Mouse (Mus musculus): ENCODE results near the gene Lsm8.
"Not testable (repeated sequence)": the region's sequence is repeated elsewhere in the genome, so short reads cannot be mapped to it uniquely, and the experiment has no call there.

Lsm8 gene

GRCm38 (mm10) chr6:18848051-18848701 lies at the start of gene Lsm8:
Gene Lsm8, plus strand, starts transcription at chr6:18848579.
- in situ Hi-C loops (cut with MboI), result no loop called here

DNA sequence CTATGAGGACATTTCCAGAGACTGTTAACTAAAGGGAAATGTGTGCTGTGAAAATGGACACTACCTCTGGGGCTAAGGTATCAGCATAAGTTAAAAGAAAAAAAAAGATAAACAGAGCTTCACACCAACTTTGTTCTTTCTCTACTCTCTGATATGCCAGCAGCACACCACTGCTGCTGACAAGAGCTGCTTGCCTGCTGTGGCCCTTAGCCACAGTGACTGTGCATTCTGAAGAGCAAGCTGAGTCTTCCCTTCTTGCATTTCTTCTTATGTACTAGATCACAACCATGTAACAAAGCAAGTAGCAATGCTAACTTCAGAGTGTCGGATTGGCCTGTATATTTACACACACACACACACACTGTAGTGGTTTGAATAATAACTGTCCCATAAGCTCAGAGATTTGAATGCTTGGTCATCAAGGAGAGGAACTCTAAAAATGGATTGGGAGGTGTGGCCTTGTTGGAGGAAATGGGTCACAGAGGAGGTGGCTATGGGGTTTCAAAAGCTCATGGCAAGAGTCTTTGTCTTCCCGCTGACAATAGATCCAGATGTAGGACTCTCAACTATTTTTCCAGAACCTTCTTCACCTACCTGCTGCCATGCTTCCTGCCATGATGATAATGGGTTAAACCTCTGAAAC lies 47.4 kb upstream of the Lsm8 start:
- in situ Hi-C loops (cut with MboI), result no loop called here

DNA sequence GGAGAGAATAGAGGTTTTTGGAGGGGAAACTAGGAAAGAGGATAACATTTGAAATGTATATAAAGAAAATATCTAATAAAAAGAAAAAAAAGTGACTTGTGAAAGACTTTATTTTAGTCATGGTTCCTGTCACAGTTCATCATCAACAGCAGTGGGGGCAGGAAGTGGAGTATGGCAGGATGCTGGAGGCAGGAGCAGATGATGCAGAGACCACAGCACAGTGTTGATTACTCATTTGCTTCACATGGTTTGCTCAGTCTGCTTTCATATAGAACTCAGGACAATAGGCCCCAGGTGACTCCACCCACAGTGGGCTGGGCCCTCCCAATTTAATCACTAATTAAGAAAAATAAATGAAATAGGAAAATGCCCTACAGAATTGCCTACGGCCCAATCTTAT lies 35.8 kb upstream of the Lsm8 start:
- in situ Hi-C loops (cut with MboI), result no loop called here

DNA sequence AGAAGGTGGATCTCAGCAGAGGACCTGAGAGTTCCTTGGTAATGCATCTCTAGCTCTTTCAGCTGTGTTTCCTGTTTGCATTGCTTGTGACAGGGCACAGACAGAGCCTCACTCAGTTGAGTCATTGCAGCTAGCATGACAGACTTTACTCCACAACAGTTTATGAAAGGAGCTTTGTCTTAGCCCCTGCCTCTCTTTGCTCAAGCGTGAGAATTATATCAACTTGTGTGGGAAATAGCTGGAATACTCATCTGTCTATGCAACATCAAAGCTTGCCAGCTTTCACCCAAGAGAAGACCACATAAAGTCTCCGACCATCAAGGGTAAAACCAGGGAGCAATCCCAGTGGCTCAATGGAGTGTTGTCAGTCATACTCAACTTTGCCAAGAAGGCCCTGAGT lies 32.8 kb upstream of the Lsm8 start:
- in situ Hi-C loops (cut with MboI), result no loop called here

DNA sequence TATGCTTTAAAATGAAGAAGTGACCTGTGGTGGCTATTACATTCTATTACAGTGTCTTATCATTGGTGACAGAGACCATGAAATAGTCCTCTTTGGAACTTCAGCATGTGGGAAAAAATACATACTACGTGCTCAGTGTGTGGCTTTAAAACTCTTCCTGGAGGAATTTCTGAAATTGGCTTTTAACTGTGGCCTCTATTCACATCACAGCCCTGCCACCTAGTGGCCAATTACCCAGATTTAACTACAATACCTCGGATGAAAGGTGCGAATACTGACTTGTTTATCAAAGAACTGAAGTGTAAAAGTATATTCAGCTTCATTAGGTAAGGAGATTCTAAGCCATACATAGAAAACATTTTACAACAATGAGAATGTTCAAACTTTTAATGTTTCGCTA lies 29.0 kb upstream of the Lsm8 start:
- in situ Hi-C loops (cut with MboI), result no loop called here

DNA sequence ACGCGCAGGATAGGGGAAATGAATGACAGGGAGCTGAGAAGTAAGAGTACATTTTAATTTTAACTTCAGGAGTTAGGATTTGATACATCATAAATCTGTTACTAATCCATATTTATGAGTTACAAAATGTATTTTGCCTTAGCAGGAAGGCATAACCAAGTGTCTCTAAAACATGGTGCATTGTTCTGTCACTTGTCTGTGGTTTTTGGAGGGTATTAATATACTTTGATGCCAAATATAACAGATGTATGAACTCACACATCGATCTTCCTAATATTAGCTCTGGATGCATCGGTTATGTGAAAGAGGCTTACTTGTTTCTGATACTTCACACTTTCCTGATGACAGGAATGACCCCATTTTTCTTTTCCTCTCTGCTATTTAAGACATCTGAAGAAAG lies 28.1 kb upstream of the Lsm8 start:
- in situ Hi-C loops (cut with MboI), result no loop called here

DNA sequence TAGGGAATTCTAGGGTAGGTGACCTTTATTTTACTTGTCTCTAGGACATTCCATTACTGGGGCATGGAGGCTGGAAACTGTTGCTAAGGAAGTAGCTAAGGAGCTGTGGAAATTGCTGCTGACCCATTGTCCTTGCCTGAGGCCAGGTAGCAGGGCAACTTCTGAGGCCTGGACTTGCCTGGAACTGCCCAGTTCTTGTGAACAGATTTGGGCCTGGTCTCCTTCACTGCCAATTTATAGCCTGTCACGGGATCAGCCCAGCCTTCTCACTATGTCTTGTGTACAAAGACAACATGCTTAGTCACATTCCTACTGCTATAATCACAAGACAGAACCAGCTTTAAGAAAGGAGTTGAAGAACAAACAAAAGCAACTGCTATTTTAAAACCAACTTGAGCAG lies 25.6 kb upstream of the Lsm8 start:
- in situ Hi-C loops (cut with MboI), result no loop called here

- in situ Hi-C loops (cut with MboI), result no loop called here
These were observed 15.4 kb upstream of the Lsm8 start for GRCm38 (mm10) chr6:18832958-18833357.

- in situ Hi-C loops (cut with MboI), result not testable (repeated sequence)
These were observed 3.9 kb upstream of the Lsm8 start for GRCm38 (mm10) chr6:18844529-18844928.

DNA sequence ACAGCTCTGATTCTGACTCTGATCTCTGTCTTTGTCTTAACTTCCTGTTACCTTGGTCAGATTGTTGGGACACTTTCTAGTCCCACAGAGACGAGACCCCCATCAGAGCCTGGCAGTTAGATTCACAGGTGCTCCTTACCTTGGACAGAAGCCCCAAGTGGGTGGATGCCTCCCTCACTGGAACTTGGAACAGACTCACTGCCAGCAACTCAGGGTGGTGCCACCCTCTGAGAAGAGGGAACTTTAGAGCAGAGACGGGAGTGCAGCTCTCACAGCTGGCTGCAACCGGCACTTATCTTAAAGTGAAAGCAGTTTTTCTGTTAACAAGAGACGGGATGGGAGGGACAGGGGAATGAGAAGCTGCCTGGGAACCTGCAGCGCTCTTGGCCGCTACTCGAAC lies 2.8 kb upstream of the Lsm8 start:
- in situ Hi-C loops (cut with MboI), result not testable (repeated sequence)

DNA sequence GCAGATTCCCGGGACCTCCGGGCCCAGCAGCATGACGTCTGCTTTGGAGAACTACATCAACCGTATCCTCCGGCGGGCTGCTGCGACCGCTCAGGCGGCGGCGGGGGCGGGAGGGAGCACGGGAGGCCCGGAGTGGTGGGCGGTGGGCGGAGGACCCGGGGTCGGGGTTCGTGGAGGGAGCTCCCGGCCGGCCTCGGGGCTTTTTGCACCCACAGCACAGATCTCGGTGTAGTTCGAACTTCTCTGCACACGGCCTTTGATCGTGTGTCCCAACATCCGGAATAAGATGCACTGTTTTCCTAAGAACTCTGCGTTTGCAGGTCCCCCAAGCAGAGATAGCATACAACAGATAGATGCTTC lies 303 bp downstream of the Lsm8 start:
- in situ Hi-C loops (cut with MboI), result no loop called here

DNA sequence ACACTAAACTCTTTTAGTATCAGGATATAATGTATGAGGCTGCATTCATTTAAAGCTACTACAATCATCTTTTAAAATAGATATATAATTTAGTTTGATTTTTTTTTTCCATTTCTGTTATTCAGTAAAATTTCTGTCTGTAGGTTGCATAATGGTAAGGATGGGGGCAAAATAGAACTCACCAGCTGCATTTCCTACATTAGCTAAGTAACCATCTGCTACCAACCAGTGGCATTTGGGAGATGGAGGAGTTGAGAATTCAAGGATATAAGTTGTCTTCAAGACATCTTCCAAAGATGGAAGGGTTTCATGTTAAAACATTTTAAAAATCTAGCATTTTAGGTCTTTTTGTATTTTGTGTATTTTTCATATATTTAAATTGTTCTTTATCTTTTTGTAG lies 6.9 kb downstream of the Lsm8 start:
- in situ Hi-C loops (cut with MboI), result no loop called here

DNA sequence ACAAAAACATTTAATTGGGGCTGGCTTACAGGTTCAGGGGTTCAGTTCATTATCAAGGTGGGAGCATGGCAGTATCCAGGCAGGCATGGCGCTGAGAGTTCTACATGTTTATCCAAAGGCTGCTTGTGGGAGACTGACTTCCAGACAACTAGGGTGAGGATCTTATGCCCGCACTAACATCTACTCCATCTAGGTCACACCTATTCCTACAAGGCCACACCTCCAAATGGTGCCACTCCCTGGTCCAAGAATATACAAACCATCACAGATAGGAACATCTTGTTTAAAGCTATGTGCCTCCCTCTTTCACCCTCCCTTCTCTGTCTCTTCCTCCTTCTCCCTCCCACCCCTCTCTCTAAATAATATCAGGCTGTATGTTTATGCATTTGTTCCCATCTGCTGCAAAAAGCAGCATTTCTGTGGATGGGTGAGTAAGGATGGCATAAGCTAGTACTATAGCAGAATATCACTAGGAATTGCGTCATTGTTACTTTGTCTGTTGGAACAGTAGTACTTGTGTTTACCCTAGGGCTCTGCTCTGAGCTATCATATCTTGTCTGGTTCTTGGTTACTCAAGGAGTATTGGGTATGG lies 8.2 kb downstream of the Lsm8 start:
- in situ Hi-C loops (cut with MboI), result no loop called here

GRCm38 (mm10) chr6:18866018-18866417 lies 17.6 kb downstream of the Lsm8 start, which contains the start of gene Ankrd7:
Gene Ankrd7, plus strand, starts transcription at chr6:18866318.
- in situ Hi-C loops (cut with MboI), result no loop called here

DNA sequence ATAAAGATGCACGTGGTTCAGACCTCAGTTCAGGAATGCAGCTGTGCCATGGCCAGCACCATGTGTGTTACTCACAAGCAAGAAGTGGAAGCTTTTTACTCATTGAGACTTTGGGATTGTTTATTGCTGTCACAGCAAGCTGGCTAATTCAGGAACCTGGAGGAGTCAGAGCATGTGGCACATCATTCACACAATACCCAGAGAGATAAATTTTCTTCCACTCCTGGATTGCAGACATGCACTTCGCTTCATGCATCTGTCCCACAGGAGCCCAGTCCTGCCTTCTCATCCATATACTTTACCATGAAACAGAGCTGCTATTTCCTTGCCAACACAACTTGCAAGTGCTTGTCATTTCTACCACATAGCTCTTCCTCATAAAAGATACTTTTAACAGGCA lies 40.7 kb downstream of the Lsm8 start:
- in situ Hi-C loops (cut with MboI), result no loop called here

DNA sequence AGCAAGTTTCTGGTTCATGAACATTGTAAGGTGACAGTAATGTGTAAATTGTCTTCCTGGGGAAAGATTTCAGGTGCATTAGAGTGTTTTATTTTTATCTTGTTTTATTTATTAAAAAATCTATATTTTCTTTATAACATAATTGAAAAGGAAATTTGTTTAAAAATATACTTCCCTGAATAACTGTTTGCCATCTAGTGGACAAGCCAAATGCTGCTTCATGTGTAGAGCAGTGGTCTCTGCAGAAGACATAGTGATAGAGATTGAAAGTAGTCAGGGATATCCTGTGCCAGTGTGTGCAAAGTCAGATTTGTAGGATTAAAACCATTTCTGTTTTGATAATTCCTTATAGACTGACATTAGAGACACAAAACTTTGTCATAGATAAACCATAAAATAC lies 45.8 kb downstream of the Lsm8 start:
- in situ Hi-C loops (cut with MboI), result no loop called here
